Mouse (Mus musculus) right cerebral cortex, postnatal 25 days (tissue): ENCODE results near the gene Cd38.

Source experiments
- DNase-seq: peaks from one replicate; pipeline ENCODE4 v3.0.0; 2022

Cd38 gene

DNA sequence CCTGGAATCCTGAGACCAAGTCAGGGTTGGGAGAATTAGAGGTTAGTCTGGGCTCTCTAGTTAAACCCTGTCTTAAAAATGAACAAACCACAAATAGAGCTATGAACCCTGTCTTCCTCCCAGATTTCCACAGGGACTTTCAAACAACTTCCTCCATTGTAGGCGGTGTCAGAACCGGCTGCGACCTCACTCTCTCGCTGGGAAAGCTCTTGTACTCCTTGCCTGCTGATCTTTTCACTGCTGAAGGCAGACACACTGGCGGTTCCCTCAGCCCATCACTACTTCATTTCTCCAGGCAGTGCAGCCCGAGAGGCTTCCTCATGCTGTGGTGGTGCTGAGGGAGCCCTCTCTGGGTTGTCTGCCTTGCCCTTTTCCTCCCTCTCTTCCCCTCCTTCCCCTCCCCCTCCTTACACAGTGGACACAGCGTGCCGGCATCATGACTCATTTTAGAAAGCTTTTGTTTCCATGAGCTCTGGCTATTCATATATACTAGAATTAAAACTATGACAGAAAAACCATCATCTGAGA lies 80.5 kb downstream of the Cd38 start:
- no peak for DNase-seq

DNA sequence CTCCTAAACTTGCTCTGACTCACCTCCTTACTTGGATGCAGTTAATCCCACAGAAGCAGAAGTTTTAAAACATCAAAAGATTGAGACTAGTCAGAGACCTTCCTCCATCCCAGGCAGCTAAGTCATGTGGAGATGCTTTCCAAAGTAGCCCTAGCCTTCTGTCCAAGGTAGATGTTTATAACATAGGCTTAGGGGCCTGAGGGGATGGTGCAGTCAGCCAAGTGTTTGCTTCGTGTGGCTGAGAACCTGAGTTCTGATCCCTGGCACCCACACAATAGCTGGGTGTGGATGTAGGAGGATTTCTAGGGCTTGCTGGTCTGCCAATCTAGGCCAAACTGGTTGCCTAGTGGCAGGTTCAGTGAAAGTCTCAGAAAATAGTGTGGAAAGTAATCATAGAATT lies 84.9 kb downstream of the Cd38 start:
- no peak for DNase-seq

DNA sequence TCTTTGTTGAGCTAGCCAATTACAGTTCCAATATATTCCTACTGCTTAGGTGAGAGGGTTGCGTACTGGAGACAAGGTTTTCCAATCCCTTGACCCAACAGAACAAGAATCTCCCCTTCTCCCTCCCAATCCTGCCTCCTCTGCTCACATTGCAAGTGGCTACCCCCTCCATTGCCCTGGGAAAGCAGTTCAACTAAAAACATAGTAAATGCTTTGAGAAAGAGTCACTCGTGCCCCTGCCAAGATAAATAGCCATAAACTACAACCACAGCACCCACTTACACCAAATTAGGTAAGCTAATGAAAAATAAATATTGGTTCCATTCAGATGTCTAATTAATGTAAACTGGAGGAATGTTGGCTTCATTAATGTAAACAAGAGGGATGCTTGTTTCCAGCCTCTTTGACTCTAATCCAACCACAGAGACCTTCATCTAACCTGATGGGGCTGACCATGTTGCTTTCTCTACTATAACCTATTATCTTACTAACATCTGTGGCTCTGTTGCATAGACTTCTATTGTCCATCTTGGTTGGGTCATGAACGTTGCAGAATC lies 91.6 kb downstream of the Cd38 start:
- DNase-seq: no peak

DNA sequence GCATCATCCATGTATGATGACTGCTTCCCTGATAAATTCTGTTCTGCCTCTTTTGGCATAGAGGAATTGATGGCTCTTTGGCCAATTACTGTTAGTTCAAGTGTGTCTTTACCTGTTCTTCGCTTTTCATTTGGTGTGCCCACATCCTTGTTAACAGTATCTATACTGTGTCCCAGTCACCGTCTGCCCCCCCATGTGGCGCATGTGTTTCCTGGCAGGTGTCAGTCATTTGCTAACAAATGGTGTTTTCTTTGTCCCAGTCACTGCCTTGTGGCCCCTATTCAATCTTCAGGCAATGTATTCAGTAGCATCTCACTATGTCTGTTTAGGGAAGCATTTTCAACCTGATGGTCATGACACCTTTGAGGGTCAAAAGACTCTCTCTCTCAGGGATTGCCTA lies 92.7 kb downstream of the Cd38 start:
- DNase-seq: no peak
